Mouse (Mus musculus): ENCODE results near the gene Esrrg. TPM values are rescaled to one million over a fixed set of nuclear protein-coding genes. Genes with fewer than 3 reads are reported as not detected.

The Esrrg gene
- polyA plus RNA-seq, 1 experiment from 2014 or later = 1.8 TPM

- Histone ChIP-seq H3K27me3 (ENCODE audit: insufficient read depth, low read length) (peaks cover 74% of the 10 kb centered on the region), H3K4me3 (ENCODE audit: low read depth, low read length) (peak overlapping the region; percentile 21), H3K4me1 (ENCODE audit: insufficient read depth) (no peaks in the 10 kb centered on the region), H3K9me3 (ENCODE audit: low read depth, low read length) (no peaks in the 10 kb centered on the region), H3K4me2 (peak overlapping the region; percentile 50), H3K27ac (ENCODE audit: low read depth) (no peak overlapping the region), H3K9ac (no peak overlapping the region), H3K36me3 (ENCODE audit: insufficient read depth) (no peaks in the 10 kb centered on the region)
- TF ChIP-seq CTCF (IDR thresholded peaks at IDR 0.05; ENCODE audit: low read depth) = no peak
- DNase-seq (peak; percentile 32), ATAC-seq (ENCODE audit: insufficient read depth) (no peak)
- 3% methylated on average over 32 of the region's 32 CpGs for WGBS
Observed at GRCm38 (mm10) chr1:187605391-187606270, 3.0 kb upstream of the Esrrg start.

GRCm38 (mm10) chr1:187606271-187607040 is 2.1 kb upstream of the Esrrg start:
- Histone ChIP-seq H3K36me3 (ENCODE audit: insufficient read depth) (no peaks in the 10 kb centered on the region), H3K27ac (ENCODE audit: low read depth) (no peak overlapping the region), H3K4me2 (no peak overlapping the region), H3K4me1 (ENCODE audit: insufficient read depth) (no peaks in the 10 kb centered on the region), H3K4me3 (ENCODE audit: low read depth, low read length) (0 out of 2 replicates have a peak overlapping the region, but pooled peaks have one; percentile 8), H3K27me3 (ENCODE audit: insufficient read depth, low read length) (peaks cover 82% of the 10 kb centered on the region), H3K9ac (no peak overlapping the region), H3K9me3 (ENCODE audit: low read depth, low read length) (no peaks in the 10 kb centered on the region)
- DNase-seq (peak; percentile 14), ATAC-seq (ENCODE audit: insufficient read depth) (no peak)
- no peak for TF ChIP-seq CTCF (IDR thresholded peaks at IDR 0.05; ENCODE audit: low read depth)
- WGBS = 4% methylated on average over 23 of the region's 23 CpGs

- Histone ChIP-seq H3K36me3 (ENCODE audit: insufficient read depth) (no peaks in the 10 kb centered on the region), H3K4me2 (peak overlapping the region; percentile 40), H3K27ac (ENCODE audit: low read depth) (no peak overlapping the region), H3K27me3 (ENCODE audit: insufficient read depth, low read length) (peaks cover 84% of the 10 kb centered on the region), H3K9me3 (ENCODE audit: low read depth, low read length) (no peaks in the 10 kb centered on the region), H3K4me3 (ENCODE audit: low read depth, low read length) (peak overlapping the region; percentile 9; the same call in 1 of the 2 replicates), H3K4me1 (ENCODE audit: insufficient read depth) (no peaks in the 10 kb centered on the region), H3K9ac (no peak overlapping the region)
- ATAC-seq (ENCODE audit: insufficient read depth) = peak; percentile 23; the same call in 1 of the 2 replicates
- no peak for TF ChIP-seq CTCF (IDR thresholded peaks at IDR 0.05; ENCODE audit: low read depth)
- peak; percentile 15 for DNase-seq
- WGBS = 3% methylated on average over 46 of the region's 47 CpGs
Observed at GRCm38 (mm10) chr1:187607065-187608047, 1.2 kb upstream of the Esrrg start.

- peak overlapping the region; percentile 46 for H3K9ac ChIP-seq
- no peaks in the 10 kb centered on the region for H3K36me3 ChIP-seq (ENCODE audit: insufficient read depth)
- DNase-seq (peak; percentile 67), ATAC-seq (ENCODE audit: insufficient read depth) (peak; percentile 42)
- H3K9me3 ChIP-seq (ENCODE audit: low read depth, low read length) = no peaks in the 10 kb centered on the region
- H3K4me3 ChIP-seq (ENCODE audit: low read depth, low read length) = peak overlapping the region; percentile 49
- TF ChIP-seq CTCF (IDR thresholded peaks at IDR 0.05; ENCODE audit: low read depth) = peak; percentile 3; the same call in 1 of the 2 replicates
- H3K4me1 ChIP-seq (ENCODE audit: insufficient read depth) = no peaks in the 10 kb centered on the region
- H3K4me2 ChIP-seq = peak overlapping the region; percentile 94
- WGBS = under 1% methylated on average over 70 of the region's 72 CpGs
- H3K27ac ChIP-seq (ENCODE audit: low read depth) = no peak overlapping the region
- H3K27me3 ChIP-seq (ENCODE audit: insufficient read depth, low read length) = peaks cover 73% of the 10 kb centered on the region
Observed at GRCm38 (mm10) chr1:187609021-187609852, 646 bp downstream of the Esrrg start.

- H3K36me3 ChIP-seq (ENCODE audit: insufficient read depth) = no peaks in the 10 kb centered on the region
- peak overlapping the region; percentile 94 for H3K4me2 ChIP-seq
- H3K27ac ChIP-seq (ENCODE audit: low read depth) = no peak overlapping the region
- DNase-seq = peak; percentile 36
- H3K9me3 ChIP-seq (ENCODE audit: low read depth, low read length) = no peaks in the 10 kb centered on the region
- no peak overlapping the region for H3K9ac ChIP-seq
- peaks cover 67% of the 10 kb centered on the region for H3K27me3 ChIP-seq (ENCODE audit: insufficient read depth, low read length)
- no peaks in the 10 kb centered on the region for H3K4me1 ChIP-seq (ENCODE audit: insufficient read depth)
- WGBS = 1% methylated on average over 16 of the region's 16 CpGs
- TF ChIP-seq CTCF (IDR thresholded peaks at IDR 0.05; ENCODE audit: low read depth) = no peak
- no peak for ATAC-seq (ENCODE audit: insufficient read depth)
- peak overlapping the region; percentile 49 for H3K4me3 ChIP-seq (ENCODE audit: low read depth, low read length)
Observed at GRCm38 (mm10) chr1:187609853-187610230, 1.3 kb downstream of the Esrrg start.
